Mouse (Mus musculus) right cerebral cortex, postnatal 36 days (tissue): ENCODE measurements at regions not wholly inside any gene's neighbourhood (a gene's known extent, or its start where the extent isn't known, plus 50 kb on each side); places are given as distances from the start of the nearest gene placed in this dataset.

Experiments
- DNase-seq, 2 experiments: peaks; one replicate each; pipeline ENCODE4 v3.0.0; 2022; ENCODE audit warnings: low spot score in 2 of 2, mixed read lengths in 1 of 2

DNA sequence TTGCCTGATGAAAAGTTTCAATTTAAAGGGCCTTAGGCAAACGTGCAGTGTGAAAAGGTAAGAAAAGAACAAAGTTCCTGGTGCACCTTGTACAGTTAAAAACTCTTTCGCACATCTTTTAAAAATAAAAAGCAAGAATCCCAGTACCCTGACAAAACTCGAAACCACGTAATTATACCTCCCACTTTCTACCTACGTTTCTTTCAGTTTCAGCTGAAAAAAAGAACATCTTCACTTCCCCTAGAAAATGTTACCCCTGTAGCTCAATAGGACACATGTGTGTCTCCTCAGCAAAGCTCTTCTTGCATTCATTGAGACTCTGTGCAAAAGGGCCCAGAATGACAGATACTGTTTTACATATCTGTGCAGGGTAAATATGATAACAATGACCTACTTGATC is 113.2 kb downstream of the Spry2 start:
- no peak for DNase-seq

DNA sequence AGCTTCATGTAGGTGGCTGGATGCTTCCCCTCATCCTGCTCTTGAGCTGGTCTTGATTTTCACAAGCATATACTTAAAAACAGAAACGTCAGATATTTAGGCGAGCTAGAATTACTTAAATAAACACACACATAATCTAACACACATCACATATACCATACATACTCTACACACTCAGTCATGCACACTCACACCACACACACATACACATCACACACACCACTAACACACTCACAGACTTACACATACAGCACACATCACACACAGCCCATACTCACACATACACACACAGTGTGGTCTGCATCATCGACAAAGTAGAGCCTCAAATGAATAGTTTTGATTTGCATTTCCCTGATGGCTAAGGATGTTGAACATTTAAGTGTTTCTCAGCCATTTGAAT is 116.9 kb downstream of the Spry2 start:
- DNase-seq, result no peak

DNA sequence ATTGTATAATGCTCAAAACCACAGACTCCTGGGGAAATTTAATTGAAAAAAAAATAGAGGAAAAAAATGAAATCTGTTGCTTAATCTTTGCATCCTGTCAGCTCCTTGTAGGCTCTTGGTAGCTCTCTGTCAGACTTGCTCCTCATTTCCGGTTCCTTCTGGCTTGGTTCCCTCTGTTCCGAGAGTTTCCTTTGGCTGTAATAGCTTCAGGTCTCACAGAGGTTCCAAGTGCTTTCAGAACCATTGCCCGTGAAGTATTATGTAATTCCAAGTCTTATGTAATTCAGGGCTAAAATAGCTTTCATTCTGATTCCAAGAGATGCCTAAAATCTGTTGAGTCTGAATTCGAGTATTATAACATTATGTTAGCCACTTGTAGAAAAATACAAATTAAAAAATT is 117.3 kb downstream of the Spry2 start:
- DNase-seq, result peak; percentile 11 to 69

DNA sequence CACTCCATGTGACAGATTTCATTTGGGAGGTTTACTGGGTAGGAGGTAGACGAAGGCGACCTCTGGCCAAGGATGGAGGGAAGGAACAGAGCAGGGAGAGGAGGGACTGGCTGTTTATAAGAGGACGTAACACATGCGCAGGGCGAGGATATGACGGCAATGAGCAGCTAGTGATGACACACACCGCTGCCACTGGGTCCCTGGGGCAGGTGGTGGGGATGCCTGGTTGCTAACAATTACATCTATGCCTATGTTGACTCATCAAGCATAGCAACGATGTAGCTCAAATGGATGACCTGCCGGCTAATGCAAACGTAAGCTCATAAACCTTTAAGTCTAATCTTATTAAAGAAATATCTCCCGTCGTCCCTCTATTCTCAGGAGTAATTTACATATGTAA is 122.9 kb downstream of the Spry2 start:
- no peak for DNase-seq

DNA sequence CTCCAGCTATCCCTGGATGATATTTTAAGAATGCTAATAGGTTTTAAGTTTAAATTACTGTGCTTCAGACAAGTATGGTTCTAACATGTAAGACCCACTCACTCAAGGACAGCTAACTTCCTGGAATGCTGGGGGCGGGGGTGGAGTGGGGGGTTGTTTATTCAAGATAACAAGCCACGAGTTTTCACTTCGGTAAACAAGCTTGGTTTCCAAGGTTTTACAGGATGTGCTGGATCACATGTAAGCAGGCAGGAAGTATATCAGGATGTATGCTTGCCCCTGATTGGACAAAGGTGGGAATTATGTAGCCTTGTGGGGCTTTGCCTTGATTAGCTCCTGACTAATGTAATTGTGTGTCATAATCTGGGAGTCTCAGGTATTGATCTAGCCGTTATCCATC is 129.5 kb downstream of the Spry2 start:
- DNase-seq, result no peak

DNA sequence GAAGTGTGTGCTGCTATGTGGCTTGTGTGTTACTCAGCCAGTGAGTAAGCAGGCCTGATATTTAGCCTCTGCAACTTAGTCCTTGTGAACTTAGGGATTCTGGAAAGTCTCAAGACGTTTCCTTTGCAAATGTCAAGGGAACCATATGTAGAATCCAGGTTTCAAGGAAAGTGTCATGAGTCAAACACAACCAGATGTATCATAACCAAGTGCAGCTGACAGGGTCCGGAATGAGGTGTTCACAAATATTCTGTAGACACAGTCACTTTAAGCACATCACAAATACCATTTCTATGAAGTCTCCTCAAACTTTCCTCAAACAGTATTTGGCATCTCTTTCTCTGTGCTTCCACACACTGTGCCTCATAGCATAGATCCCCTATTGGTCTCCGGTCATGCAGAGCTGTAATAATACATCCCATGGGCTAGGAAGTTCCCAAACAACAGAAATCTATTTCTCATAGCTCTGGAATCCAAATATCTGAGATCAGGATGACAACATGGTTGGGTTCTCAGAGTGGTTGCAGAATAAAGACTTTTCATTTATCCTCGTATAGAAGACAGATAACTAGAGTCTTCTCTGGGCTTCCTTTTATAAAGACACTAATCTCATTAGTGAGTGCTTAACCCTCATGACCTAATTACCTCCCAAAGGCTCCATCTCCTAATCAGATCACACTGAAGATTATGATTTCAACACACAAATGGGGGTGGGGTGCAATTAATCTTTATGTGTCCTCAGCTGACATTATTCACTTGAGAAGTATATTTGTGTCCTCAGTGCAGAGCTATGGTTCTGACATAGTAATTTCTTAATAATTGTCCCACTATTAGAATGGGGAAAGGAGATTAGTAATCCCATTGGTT is 143.9 kb downstream of the Spry2 start:
- DNase-seq, result no peak

DNA sequence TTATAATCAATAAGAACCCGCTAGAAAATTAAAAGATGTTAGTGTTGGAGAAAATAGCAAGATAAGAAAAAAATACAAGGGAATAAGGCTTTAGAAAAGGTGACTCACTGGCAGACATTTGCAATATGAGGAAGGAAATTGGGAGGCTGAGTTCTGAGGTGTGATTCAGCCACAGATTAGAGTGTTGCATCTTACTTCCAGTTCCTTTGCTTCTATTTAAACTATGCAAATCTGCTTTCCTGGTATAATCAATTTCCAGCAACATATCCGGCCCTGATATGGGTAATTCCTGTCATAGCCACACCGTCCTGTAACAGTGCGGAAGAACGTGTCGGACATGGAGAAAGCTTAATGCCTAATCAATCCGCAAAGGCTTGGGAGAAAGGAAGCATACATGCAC is 144.9 kb downstream of the Spry2 start:
- DNase-seq, result no peak

DNA sequence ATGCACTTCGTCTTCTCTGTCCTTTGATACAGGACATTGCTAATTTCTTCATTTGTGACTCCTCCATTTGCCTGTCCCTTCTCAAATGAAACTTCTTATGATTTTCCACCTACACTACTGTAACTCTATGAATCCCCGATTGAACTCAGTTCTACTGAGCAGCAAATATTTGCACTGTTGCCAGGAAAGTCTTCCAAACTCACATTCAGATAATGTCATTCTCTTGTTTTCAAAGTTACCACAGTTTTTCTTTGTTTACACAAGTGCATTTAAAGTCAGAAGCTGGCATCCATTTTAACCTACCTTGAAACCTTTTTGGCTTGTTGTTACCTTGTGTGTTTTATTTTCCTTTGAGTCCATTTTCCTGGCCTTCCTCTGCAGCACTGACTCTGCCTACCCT is 152.0 kb downstream of the Spry2 start:
- DNase-seq, result no peak

DNA sequence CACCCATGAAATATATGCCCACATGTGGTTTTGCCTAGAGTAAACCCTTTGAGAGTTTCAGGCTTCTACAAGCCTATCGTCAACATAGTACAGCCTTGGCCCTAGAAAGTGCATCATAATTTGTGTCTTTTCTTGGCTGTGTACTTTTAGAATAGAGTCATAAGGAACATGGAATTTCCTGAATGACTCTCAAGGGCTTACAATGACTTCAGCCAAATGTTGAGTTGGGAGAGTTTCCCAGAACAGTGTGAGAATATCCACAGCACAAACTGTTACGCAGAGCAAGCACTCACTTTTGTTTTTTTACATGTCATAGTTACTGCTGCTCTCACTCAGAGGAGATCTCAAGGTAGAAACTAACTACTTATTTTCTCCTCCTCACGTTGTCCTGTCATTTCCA is 152.5 kb downstream of the Spry2 start:
- DNase-seq, result peak in 1 of 2 experiments; percentile 16

DNA sequence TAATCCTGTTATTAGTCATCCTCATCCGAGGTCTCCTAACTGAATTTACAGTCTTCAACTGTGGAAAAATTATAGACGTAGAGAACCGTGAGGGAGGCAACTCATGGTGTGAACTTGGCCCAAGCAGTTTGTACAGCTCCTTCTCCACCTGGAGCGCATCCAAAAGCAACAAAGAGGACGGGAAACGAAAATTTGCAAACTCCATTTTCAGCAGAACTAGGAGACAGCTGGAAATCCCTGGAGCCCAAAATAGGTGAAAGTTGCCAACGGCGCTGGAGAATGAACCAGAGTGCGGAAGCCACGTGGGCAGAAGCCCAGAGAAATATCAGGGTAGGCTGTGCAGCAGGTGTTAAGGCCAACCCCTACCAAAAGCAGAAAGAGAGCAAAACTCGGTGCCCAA is 155.7 kb downstream of the Spry2 start:
- DNase-seq, result peak; percentile 33 to 44

DNA sequence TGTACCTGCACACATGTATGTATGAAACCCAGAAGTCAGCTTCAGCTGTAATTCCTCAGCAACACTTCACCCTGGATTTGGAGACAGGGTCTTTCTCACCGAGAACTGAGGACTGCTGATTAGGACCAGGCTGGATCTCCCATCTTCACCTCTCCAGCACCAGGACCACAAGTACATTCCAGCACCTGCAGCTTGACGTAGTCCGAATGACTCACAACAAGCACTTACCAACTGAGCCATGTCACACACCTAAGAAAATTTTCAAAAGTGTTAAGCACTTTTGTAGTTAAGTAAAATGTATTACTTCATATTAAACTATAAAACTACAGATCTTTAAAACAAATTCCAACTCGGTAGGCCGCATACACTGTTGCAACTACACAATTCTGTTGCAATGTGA is 158.1 kb downstream of the Spry2 start:
- no peak for DNase-seq

DNA sequence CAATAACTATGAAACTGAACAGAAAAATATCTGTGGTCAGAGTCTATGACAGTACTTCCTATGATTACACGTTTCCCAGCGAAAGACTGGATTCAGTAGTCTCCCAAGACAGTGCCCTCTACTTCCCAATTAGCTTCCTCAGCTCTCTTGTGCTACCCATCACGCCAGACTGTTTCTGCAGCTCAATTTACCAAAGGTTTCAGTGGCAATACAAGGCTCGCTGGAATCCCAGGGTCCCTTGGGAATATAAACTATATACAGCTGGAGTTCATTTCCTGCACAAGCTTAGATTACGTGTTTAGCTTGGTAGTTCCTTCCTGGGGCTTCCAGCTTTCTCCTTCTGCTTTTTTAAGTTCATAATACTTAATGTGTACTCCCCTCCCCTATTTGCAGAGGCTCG is 160.3 kb downstream of the Spry2 start:
- DNase-seq, result no peak

DNA sequence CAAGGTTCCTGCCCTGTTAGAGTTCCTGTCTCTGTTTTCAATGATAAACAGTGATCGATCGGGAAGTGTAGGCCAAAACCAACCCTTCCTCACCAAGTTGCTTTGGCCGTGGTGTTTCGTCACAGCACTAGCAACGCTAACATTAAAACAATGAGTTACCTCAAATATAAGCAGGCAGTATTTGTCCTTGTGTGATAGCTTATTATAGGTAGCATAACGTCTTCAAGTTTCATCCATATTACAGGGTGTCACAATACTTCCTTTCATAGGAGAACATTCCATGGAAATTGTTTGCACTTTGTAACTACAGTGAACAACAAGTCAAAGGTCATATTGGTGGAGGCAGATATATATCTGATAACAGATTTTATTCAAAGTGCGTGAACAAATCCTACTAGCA is 162.3 kb downstream of the Spry2 start:
- DNase-seq, result no peak

DNA sequence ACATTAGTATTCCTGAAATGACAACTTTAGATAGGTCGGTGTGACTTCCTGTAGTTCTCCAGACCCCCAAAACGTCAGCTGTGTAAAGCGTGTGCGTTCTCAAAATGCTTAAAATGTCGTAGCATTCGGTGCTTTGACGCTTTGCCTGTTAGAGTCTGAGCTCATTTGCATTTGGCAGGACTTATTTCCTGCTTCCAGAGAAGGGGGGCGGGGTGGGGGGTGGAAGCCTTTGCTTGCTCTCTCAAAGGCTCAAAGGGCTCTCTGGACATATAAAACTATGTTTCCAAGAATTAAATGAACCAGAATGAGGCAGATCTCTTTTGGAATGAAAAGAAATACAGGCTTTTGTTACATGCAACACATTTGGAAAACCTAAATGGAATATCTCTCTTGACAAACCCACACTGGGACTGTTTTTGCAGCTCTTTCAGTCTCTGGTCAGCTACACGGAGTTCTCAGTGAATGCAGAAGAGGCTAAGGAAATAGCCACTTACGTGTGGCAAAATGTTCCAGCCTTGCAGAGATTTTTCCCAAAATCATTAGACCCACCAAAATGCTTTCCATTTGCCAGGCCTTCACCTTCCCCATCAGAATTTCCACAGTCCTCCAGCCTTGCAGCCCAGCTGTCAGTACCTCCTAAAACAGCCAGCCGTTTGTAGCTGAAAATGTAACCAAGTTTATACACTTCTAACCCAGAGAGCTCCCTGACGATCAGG is 163.4 kb downstream of the Spry2 start:
- DNase-seq, result peak in 1 of 2 experiments; percentile 47

DNA sequence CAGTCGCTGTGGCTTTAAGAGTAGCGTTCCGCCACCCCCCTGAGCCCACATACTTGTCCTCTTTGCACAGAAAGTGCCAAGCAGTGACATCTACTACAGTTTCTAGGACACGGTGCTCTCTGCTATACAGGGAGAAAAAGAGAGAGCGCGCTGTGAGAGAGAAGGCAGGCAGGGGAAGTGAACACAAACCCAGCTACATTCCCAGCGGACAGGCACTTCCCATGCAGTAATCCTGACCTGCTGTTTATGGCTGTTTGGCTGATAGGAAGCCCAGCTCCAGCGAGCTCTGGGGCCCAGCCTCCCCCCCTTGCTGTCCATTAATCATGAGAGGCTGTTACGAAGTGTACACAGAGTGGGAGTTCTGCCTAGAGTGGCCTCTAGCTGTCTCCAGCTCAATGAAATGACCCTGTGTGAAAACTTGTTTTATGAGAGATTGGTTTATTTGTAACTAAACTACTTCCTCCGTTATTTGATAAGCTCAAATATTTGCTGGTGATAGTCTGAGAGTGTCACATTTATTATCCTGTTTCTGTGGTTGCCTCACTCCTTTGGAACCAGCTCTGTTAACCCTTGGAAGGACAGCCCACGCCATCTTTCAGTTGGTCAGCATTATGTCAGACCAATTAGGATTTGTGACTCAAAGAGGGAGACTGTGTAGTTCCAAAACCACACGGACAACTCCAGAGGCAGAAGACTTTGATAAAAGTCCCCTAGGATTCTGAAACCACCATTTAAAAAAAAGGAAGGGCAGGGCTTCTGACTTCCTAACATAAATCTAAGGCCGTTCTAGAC is 164.2 kb downstream of the Spry2 start:
- peak; percentile 79 to 90 for DNase-seq

DNA sequence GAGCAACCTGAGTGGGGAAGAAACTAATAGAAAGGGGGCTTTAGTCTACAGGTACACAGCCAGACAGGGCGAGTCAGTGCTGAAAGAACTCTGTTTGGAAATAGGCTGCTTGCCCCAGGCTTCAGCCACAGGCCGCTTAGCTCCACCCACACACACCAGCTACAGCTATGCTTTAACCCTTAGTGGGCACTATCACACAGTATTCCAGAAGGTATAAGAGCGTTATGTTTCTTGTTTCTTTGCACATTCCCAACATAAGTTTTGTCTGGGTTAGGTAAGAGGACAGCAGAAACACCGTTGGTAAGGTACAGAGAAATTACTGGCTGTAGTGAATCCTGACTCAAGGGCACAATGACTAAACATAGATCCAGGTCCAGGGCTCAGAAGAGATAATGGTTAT is 165.8 kb downstream of the Spry2 start:
- no peak for DNase-seq

DNA sequence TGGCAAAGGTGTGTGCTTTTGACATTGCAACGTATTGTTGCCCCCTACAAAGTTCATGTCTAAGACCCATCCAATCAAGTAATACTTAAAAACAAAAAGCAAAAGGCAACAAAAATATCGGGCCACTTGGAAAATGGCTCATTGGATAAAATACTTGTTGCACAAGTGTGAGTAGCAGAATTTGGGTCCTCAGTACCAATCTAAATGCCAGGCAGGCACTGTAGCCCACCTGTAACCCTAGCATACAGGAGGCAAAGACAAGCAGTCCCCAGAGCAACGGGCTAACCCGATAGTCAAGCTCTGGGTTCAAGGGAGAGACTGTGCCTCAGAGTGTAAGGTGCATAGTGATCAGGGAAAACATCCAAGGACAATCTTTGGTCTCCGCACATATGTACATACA is 167.8 kb downstream of the Spry2 start:
- DNase-seq, result no peak

DNA sequence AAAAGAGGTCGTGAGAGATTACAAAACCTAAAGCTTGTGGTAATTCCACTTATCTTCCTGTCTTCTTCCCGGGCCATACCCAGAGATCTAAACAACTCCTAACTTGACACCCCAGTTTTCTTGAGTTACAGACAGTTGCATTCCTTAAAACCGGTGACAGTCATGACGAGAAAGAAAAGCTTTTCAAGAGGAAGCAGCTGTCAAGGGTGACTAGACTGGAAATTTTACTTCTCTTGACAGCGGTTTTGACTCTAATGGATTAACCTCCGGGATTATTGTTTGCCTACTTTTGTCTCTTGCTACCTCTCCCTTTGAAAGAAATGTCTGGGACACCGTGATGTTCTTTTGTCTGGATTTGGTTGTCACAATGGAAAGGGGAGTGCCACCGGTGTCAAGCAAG is 170.9 kb downstream of the Spry2 start:
- no peak for DNase-seq

DNA sequence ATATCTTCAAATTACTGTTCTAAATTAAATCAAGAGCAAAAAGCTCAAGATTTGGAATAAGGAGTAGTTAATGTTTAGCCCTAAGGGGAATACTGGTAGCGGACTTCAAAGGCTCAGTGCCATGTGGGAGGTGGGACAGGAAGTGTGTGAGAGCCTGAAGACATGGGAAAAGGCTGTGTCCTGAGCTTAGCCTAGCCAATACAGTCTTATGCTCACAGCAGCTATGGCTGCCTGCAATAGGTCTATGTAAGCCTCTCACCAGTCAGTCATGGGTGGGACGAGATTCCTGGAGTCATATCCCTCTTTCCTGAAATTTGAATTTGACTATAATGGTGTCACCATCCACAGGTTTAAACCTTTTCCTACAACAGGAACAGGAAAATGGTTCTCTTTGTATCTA is 173.7 kb downstream of the Spry2 start:
- no peak for DNase-seq

DNA sequence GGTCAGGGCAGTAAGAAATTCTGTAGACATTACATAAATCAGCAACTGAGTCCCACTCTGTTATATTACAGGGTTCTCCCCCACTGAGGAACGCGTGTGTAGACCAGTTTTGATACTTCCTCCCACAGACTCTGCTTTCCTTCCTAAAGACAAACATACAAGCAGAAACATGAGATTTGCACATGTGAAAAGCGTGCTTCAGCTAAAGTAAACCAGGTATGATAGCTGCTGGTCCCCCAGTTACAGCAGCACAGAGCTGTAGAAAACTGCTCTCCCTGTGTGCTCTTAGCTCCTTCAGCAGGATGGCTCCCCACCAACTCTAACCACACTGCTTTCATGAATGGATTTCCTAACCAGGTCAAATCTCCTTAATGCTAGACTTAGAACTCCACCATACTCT is 175.0 kb downstream of the Spry2 start:
- DNase-seq, result no peak

DNA sequence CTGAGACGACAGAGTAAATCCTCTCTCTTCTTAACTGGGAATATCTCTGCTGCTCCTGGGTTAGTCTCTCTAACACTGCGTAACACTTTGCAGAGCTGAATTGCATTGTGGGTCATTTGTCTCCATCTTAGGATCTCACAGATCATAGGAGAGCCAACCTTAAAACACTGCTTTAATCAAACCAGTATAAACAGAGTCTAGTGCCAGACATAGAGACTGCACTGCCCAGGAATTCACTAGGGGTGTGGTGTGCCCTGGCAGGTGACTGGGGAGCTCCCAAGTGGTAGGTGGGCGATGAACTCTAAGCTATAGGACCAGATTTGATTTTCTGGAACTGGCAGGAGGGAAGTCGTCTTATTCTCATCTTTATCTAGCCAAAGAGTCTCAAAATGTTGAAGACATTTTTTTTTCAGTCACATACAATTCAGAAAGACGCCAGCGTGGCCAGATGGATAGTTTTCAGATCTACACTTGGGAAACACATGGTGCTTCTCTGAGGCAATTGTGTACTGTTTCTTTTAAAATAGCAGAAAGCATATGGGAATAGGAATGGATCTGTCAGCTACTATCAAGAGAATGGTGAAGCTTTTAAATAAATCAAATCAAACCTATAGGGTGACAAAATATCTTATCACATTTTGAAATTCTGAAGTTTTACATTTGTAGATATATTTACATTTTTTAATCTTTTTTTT is 175.7 kb downstream of the Spry2 start:
- DNase-seq, result peak; percentile 43 to 55
